Mouse (Mus musculus) inflammation-experienced regulatory T-cells, adult 6 months (primary cell): ENCODE data around the gene Cnga3. TPM values are rescaled to one million over a fixed set of nuclear protein-coding genes. Genes with fewer than 3 reads are reported as not detected.

Experiments
- ATAC-seq: one replicate; pipeline ENCODE4 v1.8.0; 2017
- polyA plus RNA-seq, 3 experiments: library from polyadenylated mRNA; unstranded; fragments of 100-300 nt; shearing (Covaris generic); gene quantifications; one replicate each; pipeline ENCODE4 v1.2.1; 2017

Gene Cnga3
- polyA plus RNA-seq, 3 experiments from 2014 or later: not detected

DNA sequence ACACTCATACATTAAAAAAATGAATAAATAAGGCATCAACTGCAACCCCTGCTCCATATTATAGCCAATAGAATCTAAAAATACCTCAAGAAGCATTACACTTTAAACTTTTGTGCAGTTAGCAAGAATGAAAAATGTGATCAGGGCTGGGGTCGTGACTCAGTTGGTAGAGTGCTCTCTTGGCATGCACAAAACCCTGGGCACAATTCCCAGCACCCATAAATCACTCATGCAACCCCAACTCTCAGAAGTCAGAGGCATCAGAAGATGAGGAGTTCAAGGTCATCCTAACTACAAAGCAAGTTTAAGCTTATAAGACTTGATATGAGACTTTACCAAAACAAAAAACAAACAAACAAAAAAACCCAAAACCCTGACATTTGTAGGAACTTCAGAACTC, 73.5 kb downstream of the Cnga3 start:
- no peak for ATAC-seq

DNA sequence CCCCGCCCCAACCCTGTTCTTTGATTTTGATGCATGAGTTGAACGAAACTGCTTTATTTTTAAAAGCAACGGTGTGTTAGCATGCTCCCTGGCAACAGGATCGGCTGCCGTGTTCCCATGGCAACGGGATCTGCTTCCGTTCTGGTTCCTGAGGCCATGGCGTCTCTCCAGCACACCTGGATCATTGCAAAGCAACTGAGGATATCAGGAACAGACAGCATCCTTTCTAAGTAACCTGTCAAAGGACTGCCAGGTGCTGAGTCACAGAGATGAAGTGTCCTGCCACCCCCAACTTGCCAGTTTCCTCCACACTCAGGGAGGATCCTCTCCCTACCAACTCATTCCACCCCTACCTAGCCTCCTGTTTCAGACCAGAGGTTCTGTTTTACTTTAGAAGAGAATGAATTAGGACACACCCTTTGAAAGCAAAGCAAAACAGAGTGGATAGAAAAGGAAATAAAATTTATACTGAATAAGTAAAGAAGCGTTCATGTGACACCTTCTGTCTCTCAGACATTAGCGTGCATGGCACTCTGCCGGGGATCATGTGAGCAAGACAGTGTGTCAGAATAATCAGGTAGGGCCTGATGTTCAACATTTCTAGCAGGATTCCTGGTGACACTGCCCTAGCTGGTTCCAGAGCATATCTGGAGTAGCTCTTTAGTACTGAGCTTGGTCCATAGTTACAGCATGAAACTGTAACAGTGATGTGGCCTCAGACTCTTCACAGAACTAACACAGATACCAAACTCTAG, 74.1 kb downstream of the Cnga3 start:
- no peak for ATAC-seq

DNA sequence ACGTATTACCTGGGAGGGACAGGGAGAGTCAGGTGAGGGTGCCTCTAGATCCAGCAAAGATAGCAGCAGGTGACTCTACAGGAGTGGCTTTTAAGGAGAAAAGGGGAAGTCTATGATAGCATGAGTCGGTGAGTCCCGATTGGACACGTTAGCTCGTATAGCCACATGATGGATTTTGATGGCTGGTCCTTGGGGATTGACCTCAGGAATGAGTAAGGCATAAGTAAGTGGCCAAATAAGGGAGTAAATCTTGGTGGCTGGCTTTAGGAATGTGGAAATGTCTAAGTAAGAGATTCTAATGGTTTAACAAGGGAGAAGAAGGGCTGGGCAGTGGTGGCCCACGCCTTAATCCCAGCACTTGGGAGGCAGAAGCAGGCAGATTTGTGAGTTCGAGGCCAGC, 74.7 kb downstream of the Cnga3 start:
- ATAC-seq: no peak

DNA sequence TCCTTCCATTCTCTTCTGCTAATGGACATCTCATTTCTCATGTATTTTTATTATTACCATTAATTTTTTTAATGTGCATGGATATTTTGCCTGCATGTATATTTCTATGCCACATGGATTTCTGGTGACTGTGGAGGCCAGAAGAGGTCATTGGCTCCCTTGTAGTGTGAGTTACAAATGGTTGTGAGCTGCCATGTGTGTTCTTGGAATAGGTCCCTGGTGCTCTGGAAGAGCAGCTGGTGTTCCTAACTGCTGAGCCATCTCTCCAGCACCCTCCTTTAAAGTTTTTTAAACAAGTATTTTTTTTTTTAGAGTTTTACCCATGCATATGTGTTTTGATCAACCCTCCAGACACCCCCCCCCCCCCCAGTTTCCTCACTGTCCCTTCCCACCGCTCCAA, 82.2 kb downstream of the Cnga3 start:
- no peak for ATAC-seq

DNA sequence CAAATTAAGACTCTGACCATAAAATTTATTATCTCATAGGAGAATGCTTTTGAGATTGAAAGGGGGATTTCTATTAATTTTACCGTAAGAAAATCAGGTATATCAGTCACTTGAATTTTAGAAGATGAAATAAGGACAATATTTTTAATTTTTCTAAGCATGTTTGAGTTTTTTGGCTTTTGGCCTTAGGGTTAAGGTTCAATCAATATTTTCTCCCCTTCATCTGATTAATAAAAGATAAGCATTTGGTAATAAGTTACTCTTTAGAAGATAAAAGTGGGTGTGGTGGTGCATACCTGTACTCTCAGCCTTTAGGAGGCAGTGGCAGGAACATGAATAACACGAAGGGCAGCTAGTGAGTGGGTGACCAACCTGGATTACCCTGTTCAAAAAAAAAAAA, 84.7 kb downstream of the Cnga3 start:
- no peak for ATAC-seq

DNA sequence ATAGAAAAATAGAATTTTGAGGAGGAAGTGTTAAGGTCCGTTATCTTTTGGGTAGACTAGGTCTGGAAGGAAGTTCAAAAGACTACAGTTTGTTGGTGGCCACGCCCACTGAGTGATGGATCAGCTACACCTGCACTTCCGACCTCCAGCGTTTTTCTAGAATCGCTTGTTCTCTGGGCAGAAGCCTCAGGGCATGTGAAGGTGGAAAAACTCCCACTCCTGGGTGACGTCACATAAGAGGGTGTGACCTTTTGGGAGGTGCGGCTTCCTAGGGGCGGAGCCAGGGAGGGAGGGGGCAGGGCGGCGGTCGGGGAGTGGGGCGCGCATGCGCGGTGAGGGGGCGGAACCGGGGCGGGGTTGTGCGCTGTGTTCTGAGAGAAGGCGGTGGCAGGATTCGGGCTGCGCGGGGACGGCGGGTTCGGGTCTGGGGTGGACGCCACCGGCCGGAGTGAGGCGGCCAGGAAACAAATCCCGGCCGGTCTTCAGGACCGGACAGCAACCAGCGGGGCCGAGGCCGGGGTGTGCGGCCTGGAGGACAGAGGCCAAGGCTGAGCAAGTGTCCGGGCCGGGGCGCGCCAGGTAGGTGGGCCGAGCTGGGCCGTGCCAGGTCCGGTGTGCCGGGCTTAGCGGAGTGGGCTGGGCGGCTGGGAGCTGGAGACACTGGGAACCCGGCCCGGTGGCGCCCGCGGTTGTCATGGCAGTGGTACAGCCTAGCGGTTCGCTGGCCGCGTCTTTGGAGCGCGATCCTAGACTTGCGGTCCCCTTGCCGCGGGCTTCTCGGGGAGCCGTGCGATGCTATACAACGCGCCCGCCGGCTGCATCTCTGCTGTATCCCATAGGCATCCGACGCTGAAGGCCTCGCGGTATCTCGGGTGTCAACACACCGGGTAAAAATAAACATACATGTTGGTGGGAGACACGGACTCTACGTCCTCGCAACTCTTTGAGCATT, 85.6 kb downstream of the Cnga3 start, which contains the start of gene Inpp4a:
Inpp4a (plus strand) TSS at position 326 of the 952 bp plus-strand sequence.
- ATAC-seq: peak; percentile 91

DNA sequence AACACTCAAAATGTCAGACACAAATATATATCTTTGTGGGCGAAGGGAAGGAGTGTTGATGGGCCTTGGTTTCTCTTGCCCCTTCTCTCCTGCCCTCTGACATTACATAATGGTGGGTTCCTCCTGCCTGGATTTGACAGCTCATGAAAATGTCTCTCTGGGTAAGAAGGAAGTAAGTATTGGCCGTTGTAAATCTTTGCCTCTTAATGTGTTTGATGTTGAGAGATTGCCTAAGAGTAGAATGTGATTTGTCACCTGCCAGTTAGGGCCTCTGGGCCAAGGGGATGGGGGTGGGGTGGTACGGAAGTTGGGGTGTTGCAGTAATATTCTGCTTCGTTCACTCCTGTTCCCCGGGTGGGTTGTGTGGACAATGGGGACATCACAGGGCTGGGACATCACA, 86.4 kb downstream of the Cnga3 start:
- peak; percentile 19 for ATAC-seq

DNA sequence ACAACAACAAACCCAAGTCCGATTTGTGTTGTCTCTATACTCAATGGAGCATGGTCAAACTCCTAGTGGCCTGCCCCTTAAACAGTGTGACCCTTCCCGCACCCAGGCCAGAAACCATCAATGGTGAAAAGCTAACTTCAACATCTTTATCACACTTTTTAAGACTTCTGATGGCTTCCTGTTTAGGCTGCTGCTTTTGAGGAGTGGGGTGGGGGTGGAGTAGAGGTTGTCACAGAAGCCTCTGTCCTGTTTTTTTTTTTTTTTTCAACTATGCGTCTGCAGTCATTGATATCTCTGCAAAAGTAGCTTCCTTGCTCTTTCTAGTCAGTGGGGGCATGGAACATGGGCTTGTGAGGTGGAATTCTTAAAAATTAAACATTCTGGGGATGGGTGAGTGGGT, 88.6 kb downstream of the Cnga3 start:
- peak; percentile 18 for ATAC-seq

DNA sequence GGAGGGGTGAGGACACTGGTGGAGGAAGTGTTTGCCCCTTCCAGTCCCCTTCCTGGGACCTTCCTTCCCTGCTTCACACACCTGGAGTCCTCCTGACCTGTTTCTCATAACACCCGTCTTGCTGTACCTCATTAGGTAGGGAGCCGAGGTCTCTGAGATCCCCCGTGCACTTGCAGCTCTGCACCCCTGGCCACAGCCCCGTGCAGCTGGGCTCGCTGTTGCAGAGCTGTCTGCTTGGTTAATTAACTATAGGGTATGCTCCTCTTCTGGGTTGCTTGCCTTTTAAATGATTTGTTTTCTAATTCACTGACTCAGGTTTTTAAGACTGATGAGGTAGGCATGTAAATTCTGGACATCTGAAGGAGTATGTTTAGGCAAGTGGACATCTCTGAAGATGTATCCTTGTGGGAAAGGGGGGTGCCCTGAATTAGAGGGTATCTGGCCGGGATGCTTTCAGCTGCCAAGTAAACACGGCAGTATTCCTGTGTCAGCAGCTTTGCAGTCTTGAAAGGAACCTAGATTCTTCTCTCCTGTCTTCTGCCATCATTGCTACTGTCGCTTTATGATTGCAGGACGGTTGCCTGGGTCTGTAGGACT, 91.6 kb downstream of the Cnga3 start:
- ATAC-seq: no peak

DNA sequence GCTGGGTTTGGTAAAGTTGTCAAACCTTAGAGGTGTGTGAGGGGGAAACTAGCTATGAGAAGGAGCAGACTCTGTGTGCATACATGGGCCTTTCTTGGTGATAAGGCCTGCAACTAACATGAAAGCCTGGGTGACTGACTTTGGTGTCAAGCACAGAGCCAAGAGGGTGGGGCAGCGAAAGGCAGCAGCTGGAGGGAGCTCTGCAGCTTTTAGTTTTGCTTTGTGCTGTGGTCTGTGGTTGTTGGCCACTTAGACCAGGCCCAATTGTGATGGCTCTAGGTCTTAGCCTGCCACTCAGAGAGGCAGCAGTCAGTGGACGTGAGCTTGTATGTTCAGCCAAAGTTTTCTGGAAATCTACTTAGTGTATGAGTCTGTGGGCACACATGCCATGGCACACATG, 93.4 kb downstream of the Cnga3 start:
- ATAC-seq: no peak

DNA sequence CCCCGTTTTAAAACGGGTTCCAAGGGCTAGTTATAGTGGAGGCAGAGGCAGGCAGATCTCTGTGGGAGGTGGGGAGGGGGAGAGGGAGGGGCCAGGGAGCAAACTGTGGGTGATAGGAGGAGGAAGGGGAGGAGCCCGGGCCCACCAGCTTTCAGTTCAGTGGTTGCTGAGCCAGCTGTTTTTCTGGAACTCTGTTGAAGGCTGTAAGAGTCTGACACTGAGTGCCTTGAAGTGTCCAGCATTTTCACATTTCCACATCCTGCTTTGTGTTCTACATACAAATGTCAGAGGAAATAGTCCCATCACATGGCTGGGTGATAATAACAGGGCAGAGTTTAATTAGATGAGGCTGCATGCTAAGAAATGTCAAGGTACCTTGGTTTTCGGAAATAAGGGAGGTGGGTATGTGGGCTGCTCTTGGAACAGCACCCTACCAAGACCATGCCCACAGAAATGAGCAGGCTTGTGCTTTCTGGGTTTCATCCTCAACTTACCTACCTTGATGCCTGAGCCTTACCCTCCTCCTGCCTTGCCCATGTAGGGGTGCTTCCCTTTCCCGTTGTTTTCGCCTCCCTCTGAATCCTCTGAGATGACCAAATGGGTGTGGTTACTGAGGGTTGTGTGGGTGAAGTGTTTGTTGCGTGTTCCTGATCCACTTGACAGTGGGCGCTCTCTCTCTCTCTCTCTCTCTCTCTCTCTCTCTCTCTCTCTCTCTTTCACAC, 93.9 kb downstream of the Cnga3 start:
- ATAC-seq: peak; percentile 68

DNA sequence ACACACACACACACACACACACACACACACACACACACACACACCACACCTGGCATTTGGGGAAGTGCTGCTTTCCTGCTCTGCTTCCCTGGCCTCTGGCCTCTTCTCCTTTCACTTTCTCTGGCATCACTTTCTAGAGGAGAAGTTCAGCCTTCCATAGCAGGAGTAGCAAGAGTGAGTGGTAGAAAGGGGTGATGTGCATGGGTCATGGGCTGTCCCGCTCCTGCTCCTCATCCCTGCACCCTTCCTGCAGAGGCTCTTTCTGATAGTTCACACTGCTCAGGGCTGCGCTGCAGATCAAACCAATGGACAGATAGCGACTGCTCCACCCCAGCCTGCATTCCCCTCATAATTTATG, 94.5 kb downstream of the Cnga3 start:
- no peak for ATAC-seq

DNA sequence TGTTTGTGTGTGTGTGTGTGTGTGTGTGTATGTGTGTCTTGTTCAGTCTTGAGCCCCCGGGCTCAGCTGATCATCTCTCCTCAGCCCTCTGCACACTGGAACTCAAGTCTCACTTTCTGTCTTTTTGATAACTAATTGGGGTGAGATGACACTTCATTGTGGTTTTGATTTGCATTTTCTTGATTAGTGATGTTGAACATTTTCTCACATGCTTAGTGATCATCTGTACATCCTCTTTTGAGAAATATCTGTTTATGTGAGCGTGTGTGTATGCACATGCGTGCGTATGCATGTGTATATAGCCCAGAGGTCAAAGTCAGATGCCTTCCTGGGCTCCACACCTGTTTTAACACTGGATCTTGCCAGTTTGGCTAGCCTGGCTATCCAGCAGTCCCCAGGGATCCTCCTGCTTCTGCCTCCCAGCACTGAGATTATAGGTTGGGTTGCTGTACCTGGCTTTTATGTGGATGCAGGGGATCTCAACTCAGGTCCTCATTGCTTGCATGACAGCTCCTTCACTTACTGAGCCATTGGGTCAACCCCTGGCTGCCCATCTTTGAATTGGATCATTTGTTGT, 95.8 kb downstream of the Cnga3 start:
- ATAC-seq: peak; percentile 41

Other genes with a start within 250 kb of the Cnga3 start
- 1 to 10 TPM; 1.2 to 2.8 (median 1.8) TPM for gene Vwa3b, start 187.8 kb upstream of the Cnga3 start, polyA plus RNA-seq
- gene Inpp4a, start 85.4 kb downstream of the Cnga3 start, polyA plus RNA-seq: 10 to 100 TPM; 42.2 to 85.5 (median 76.1) TPM
- gene Coa5, start 215.7 kb downstream of the Cnga3 start, polyA plus RNA-seq: 10 to 100 TPM; 56.3 to 64.4 (median 64.3) TPM
- 10 to 100 TPM; 55.5 to 58.0 (median 57.0) TPM for gene Unc50, start 215.7 kb downstream of the Cnga3 start, polyA plus RNA-seq